Mouse (Mus musculus): ENCODE measurements around the gene Gm2696. TPM values are rescaled to one million over a fixed set of nuclear protein-coding genes. Genes with fewer than 3 reads are reported as not detected.
"Not testable (repeated sequence)": the region's sequence is repeated elsewhere in the genome, so short reads cannot be mapped to it uniquely, and the experiment has no call there.

Gene Gm2696
- not detected in 2 replicates for polyA plus RNA-seq (2012; rRNA removed)

- no peak within 1 kb of the TSS for H3K27ac ChIP-seq (ENCODE audit: control insufficient read depth, insufficient read depth, low read depth, low read length)
- H3K4me3 ChIP-seq (ENCODE audit: control insufficient read depth, low read depth, low read length): no peak within 1 kb of the TSS
- no peaks in the 10 kb centered on the region for H3K4me1 ChIP-seq (ENCODE audit: control insufficient read depth, insufficient read depth, low read length)
- H3K27me3 ChIP-seq (ENCODE audit: control insufficient read depth, insufficient read depth, low read length): no peaks in the 10 kb centered on the region
- no peaks in the 10 kb centered on the region for H3K36me3 ChIP-seq (ENCODE audit: control insufficient read depth, insufficient read depth, low read length)
- TF ChIP-seq POLR2A (IDR thresholded peaks at IDR 0.05; ENCODE audit: control insufficient read depth, low read depth, low read length) (no peak), CTCF (IDR thresholded peaks at IDR 0.05; ENCODE audit: control insufficient read depth, insufficient read depth, insufficient replicate concordance, low read depth, low read length) (no peak)
Observed at GRCm38 (mm10) chr10:77814382-77814781, at the start of gene Gm2696. TSS of gene Gm2696 (plus strand) at chr10:77814682.

- Histone ChIP-seq H3K4me3 (ENCODE audit: control insufficient read depth, low read depth, low read length) (no peak overlapping the region), H3K4me1 (ENCODE audit: control insufficient read depth, insufficient read depth, low read length) (no peaks in the 10 kb centered on the region), H3K27me3 (ENCODE audit: control insufficient read depth, insufficient read depth, low read length) (no peaks in the 10 kb centered on the region), H3K36me3 (ENCODE audit: control insufficient read depth, insufficient read depth, low read length) (no peaks in the 10 kb centered on the region), H3K27ac (ENCODE audit: control insufficient read depth, insufficient read depth, low read depth, low read length) (no peak overlapping the region)
- TF ChIP-seq CTCF (IDR thresholded peaks at IDR 0.05; ENCODE audit: control insufficient read depth, insufficient read depth, insufficient replicate concordance, low read depth, low read length) (no peak), POLR2A (IDR thresholded peaks at IDR 0.05; ENCODE audit: control insufficient read depth, low read depth, low read length) (no peak)
Observed at GRCm38 (mm10) chr10:77769727-77770126, 44.8 kb upstream of the Gm2696 start.

GRCm38 (mm10) chr10:77771225-77771624, 43.3 kb upstream of the Gm2696 start, which contains the start of gene Gm3238:
TSS of gene Gm3238 (minus strand) at chr10:77771325.
- H3K36me3 ChIP-seq (ENCODE audit: control insufficient read depth, insufficient read depth, low read length); H3K4me1 ChIP-seq (ENCODE audit: control insufficient read depth, insufficient read depth, low read length); H3K4me3 ChIP-seq (ENCODE audit: control insufficient read depth, low read depth, low read length); H3K27ac ChIP-seq (ENCODE audit: control insufficient read depth, insufficient read depth, low read depth, low read length); H3K27me3 ChIP-seq (ENCODE audit: control insufficient read depth, insufficient read depth, low read length): not testable (repeated sequence)

- H3K4me3 ChIP-seq (ENCODE audit: control insufficient read depth, low read depth, low read length); H3K27me3 ChIP-seq (ENCODE audit: control insufficient read depth, insufficient read depth, low read length); H3K27ac ChIP-seq (ENCODE audit: control insufficient read depth, insufficient read depth, low read depth, low read length); H3K4me1 ChIP-seq (ENCODE audit: control insufficient read depth, insufficient read depth, low read length); H3K36me3 ChIP-seq (ENCODE audit: control insufficient read depth, insufficient read depth, low read length): not testable (repeated sequence)
Observed at GRCm38 (mm10) chr10:77772142-77772541, 42.3 kb upstream of the Gm2696 start.

- H3K4me3 ChIP-seq (ENCODE audit: control insufficient read depth, low read depth, low read length); H3K36me3 ChIP-seq (ENCODE audit: control insufficient read depth, insufficient read depth, low read length); H3K27ac ChIP-seq (ENCODE audit: control insufficient read depth, insufficient read depth, low read depth, low read length); H3K27me3 ChIP-seq (ENCODE audit: control insufficient read depth, insufficient read depth, low read length); H3K4me1 ChIP-seq (ENCODE audit: control insufficient read depth, insufficient read depth, low read length): not testable (repeated sequence)
Observed at GRCm38 (mm10) chr10:77776844-77777243, 37.6 kb upstream of the Gm2696 start, which contains the start of gene Gm7138. TSS of gene Gm7138 (minus strand) at chr10:77776944.

- H3K27ac ChIP-seq (ENCODE audit: control insufficient read depth, insufficient read depth, low read depth, low read length): not testable (repeated sequence)
Observed at GRCm38 (mm10) chr10:77782442-77782841, 32.0 kb upstream of the Gm2696 start, which contains the start of gene Gm3250. TSS of gene Gm3250 (minus strand) at chr10:77782542.

GRCm38 (mm10) chr10:77783396-77783795, 31.1 kb upstream of the Gm2696 start:
- not testable (repeated sequence) for H3K36me3 ChIP-seq (ENCODE audit: control insufficient read depth, insufficient read depth, low read length); H3K27ac ChIP-seq (ENCODE audit: control insufficient read depth, insufficient read depth, low read depth, low read length); H3K27me3 ChIP-seq (ENCODE audit: control insufficient read depth, insufficient read depth, low read length); H3K4me1 ChIP-seq (ENCODE audit: control insufficient read depth, insufficient read depth, low read length); H3K4me3 ChIP-seq (ENCODE audit: control insufficient read depth, low read depth, low read length)

More at GRCm38 (mm10) chr10:77782442-77782841, 32.0 kb upstream of the Gm2696 start, which contains the start of gene Gm3250:
- not testable (repeated sequence) for H3K27me3 ChIP-seq (ENCODE audit: control insufficient read depth, insufficient read depth, low read length); H3K36me3 ChIP-seq (ENCODE audit: control insufficient read depth, insufficient read depth, low read length); H3K4me3 ChIP-seq (ENCODE audit: control insufficient read depth, low read depth, low read length); H3K4me1 ChIP-seq (ENCODE audit: control insufficient read depth, insufficient read depth, low read length)

- H3K4me3 ChIP-seq (ENCODE audit: control insufficient read depth, low read depth, low read length); H3K36me3 ChIP-seq (ENCODE audit: control insufficient read depth, insufficient read depth, low read length); H3K27me3 ChIP-seq (ENCODE audit: control insufficient read depth, insufficient read depth, low read length); H3K27ac ChIP-seq (ENCODE audit: control insufficient read depth, insufficient read depth, low read depth, low read length); H3K4me1 ChIP-seq (ENCODE audit: control insufficient read depth, insufficient read depth, low read length): not testable (repeated sequence)
Observed at GRCm38 (mm10) chr10:77787876-77788275, 26.6 kb upstream of the Gm2696 start, which contains the start of gene Gm7137. TSS of gene Gm7137 (minus strand) at chr10:77788200.

GRCm38 (mm10) chr10:77788621-77789020, 25.9 kb upstream of the Gm2696 start:
- H3K4me3 ChIP-seq (ENCODE audit: control insufficient read depth, low read depth, low read length): no peak overlapping the region
- H3K27me3 ChIP-seq (ENCODE audit: control insufficient read depth, insufficient read depth, low read length): no peaks in the 10 kb centered on the region
- TF ChIP-seq CTCF (IDR thresholded peaks at IDR 0.05; ENCODE audit: control insufficient read depth, insufficient read depth, insufficient replicate concordance, low read depth, low read length) (no peak), POLR2A (IDR thresholded peaks at IDR 0.05; ENCODE audit: control insufficient read depth, low read depth, low read length) (no peak)
- no peaks in the 10 kb centered on the region for H3K36me3 ChIP-seq (ENCODE audit: control insufficient read depth, insufficient read depth, low read length)
- no peak overlapping the region for H3K27ac ChIP-seq (ENCODE audit: control insufficient read depth, insufficient read depth, low read depth, low read length)
- no peaks in the 10 kb centered on the region for H3K4me1 ChIP-seq (ENCODE audit: control insufficient read depth, insufficient read depth, low read length)

Measured in testis, adult 2 months (tissue).